Mouse (Mus musculus): ENCODE measurements around the gene Mast3. TPM values are rescaled to one million over a fixed set of nuclear protein-coding genes. Genes with fewer than 3 reads are reported as not detected.
A peak's percentile ranks its signal among the peaks of the same experiment; 100 is the strongest.

The Mast3 gene
- polyA plus RNA-seq, 1 experiment from 2014 or later, result 30.8 TPM

DNA sequence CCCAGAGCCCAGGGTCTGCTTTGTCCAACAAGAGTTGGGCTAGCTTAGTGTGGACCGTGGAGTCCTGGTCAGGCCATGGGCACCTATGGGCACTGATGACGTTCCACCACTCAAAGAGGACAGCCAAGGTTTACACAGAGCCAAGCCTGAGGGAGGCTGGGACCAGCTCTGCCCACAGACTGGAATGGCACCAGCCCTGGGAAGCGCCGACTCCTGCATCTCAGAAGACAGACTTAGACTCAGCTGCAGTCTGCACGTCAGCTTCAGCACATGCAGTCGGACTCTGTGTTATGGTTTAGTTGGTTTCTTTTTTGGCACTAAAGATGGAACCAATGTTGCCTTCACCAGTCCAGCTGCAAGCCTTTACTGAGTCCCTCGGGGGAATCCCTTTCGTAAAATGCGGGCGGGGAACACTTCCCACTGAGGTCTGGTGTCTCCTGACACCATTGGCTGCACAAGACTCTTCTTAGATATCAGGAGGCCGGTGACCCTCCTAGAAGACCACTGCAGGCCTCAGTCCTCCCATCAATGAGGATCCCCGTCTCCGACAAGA, 54.6 kb downstream of the Mast3 start:
- Histone ChIP-seq H3K27ac (ENCODE audit: low read length) (no peak overlapping the region), H3K36me3 (ENCODE audit: control insufficient read depth, insufficient read depth) (no peaks in the 10 kb centered on the region), H3K9ac (replicated peaks; ENCODE audit: low read depth, low read length) (no peak overlapping the region), H3K9me3 (ENCODE audit: control insufficient read depth, low read length) (no peaks in the 10 kb centered on the region), H3K4me2 (ENCODE audit: low read length) (no peak overlapping the region), H3K4me1 (replicated peaks; ENCODE audit: control insufficient read depth, insufficient read depth, low read length) (peaks cover 4% of the 10 kb centered on the region), H3K27me3 (replicated peaks; ENCODE audit: control insufficient read depth, insufficient read depth, low read length) (peaks cover 9% of the 10 kb centered on the region), H3K4me3 (replicated peaks; ENCODE audit: low read length) (no peak overlapping the region)
- WGBS, result 85% methylated on average over 13 of the region's 13 CpGs
- no peak for ATAC-seq

DNA sequence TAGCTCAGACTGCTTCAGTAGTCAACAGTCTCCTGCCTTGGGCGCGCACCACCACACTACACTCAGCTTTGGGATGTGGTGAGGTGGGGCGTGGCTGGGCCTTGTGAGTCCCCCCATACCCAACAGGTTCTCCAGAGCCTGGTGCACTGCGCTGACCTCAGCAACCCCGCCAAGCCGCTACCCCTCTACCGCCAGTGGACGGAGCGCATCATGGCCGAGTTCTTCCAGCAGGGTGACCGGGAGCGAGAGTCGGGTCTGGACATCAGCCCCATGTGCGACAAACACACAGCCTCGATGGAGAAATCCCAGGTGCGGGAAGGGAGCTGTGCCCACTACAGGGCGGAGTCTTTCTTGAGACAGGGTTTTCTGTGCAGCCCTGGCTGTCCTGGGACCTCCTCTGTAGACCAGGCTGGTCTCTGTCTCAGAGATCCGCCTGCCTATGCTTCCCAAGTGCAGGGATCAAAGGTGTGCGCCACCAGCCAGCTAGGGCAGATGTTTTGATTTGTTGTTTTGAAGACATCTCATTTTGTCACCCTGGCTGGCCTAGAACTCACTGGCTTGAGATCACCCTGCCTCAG, 55.7 kb downstream of the Mast3 start:
- WGBS, result 86% methylated on average over 19 of the region's 19 CpGs

GRCm38 (mm10) chr8:70748246-70749096, 56.4 kb downstream of the Mast3 start:
- Histone ChIP-seq H3K36me3 (ENCODE audit: control insufficient read depth, insufficient read depth) (no peaks in the 10 kb centered on the region), H3K9me3 (ENCODE audit: control insufficient read depth, low read length) (no peaks in the 10 kb centered on the region; the same call in 1 of the 2 replicates), H3K9ac (replicated peaks; ENCODE audit: low read depth, low read length) (no peak overlapping the region), H3K4me3 (replicated peaks; ENCODE audit: low read length) (no peak overlapping the region), H3K4me2 (ENCODE audit: low read length) (no peak overlapping the region), H3K27me3 (replicated peaks; ENCODE audit: control insufficient read depth, insufficient read depth, low read length) (peaks cover 26% of the 10 kb centered on the region), H3K4me1 (replicated peaks; ENCODE audit: control insufficient read depth, insufficient read depth, low read length) (peaks cover 11% of the 10 kb centered on the region), H3K27ac (ENCODE audit: low read length) (no peak overlapping the region)
- ATAC-seq, result no peak
- 88% methylated on average over 23 of the region's 23 CpGs for WGBS

More for the DNA sequence above, 55.7 kb downstream of the Mast3 start:
- no peak overlapping the region for H3K27ac ChIP-seq (ENCODE audit: low read length)
- no peak for ATAC-seq
- no peak overlapping the region for H3K4me2 ChIP-seq (ENCODE audit: low read length)
- peaks cover 4% of the 10 kb centered on the region for H3K4me1 ChIP-seq (replicated peaks; ENCODE audit: control insufficient read depth, insufficient read depth, low read length)
- H3K27me3 ChIP-seq (replicated peaks; ENCODE audit: control insufficient read depth, insufficient read depth, low read length), result peaks cover 18% of the 10 kb centered on the region
- H3K9me3 ChIP-seq (ENCODE audit: control insufficient read depth, low read length), result no peaks in the 10 kb centered on the region; the same call in 1 of the 2 replicates
- H3K9ac ChIP-seq (replicated peaks; ENCODE audit: low read depth, low read length), result no peak overlapping the region
- H3K4me3 ChIP-seq (replicated peaks; ENCODE audit: low read length), result no peak overlapping the region
- H3K36me3 ChIP-seq (ENCODE audit: control insufficient read depth, insufficient read depth), result no peaks in the 10 kb centered on the region

DNA sequence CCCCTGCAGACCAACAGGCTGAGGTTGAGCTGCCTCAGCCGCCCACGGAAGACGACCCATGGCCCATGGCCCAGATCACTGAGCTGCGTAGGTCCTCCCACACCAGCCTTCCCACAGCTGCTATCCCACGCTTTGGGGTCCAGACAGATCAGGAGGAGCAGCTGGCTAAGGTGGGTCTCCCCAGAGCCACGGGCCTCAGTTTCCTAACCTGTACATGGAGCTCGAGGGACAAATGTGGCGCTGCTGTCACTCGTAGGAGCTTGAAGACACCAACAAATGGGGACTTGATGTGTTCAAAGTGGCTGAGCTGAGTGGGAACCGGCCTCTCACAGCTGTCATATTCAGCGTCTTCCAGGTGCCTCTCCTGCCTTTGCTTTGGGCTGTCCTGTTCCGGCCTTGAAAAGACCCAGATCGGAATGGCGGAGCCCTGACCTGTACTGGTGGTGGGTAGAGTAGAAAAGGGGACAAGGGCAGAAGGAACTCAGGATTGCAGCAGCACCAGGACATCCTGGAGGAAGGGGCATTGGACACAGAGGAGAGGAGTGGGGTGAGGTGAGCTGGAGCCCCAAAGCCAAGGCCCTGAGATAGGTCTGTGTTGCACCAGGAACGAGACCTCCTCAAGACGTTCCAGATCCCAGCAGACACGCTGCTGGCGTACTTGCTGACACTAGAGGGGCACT, 57.5 kb downstream of the Mast3 start:
- Histone ChIP-seq H3K27me3 (replicated peaks; ENCODE audit: control insufficient read depth, insufficient read depth, low read length) (peaks cover 37% of the 10 kb centered on the region), H3K4me1 (replicated peaks; ENCODE audit: control insufficient read depth, insufficient read depth, low read length) (peaks cover 15% of the 10 kb centered on the region), H3K27ac (ENCODE audit: low read length) (no peak overlapping the region), H3K36me3 (ENCODE audit: control insufficient read depth, insufficient read depth) (no peaks in the 10 kb centered on the region), H3K4me3 (replicated peaks; ENCODE audit: low read length) (no peak overlapping the region), H3K4me2 (ENCODE audit: low read length) (no peak overlapping the region), H3K9ac (replicated peaks; ENCODE audit: low read depth, low read length) (no peak overlapping the region), H3K9me3 (ENCODE audit: control insufficient read depth, low read length) (no peaks in the 10 kb centered on the region; the same call in 1 of the 2 replicates)
- ATAC-seq, result no peak
- WGBS, result 86% methylated on average over 18 of the region's 18 CpGs

DNA sequence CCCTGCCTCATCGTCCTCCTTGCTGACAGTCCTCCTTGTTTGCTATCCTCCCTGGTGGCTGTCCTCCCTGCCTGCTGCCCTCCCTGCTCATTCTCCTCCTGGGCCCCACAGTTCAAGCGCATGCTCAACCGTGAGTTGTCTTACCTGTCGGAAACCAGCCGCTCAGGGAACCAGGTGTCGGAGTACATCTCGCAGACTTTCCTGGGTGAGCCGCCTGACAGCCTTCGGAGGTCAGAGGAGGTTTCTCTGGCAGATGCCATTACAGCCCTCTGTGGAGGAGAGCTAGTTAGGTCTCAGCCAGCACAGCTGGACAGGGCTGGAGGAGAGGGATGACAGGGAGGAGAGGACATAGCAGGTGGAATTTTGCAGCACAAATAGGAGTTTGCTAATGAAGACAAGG, 58.2 kb downstream of the Mast3 start:
- 83% methylated on average over 9 of the region's 9 CpGs for WGBS
- Histone ChIP-seq H3K4me2 (ENCODE audit: low read length) (no peak overlapping the region), H3K27ac (ENCODE audit: low read length) (no peak overlapping the region), H3K9me3 (ENCODE audit: control insufficient read depth, low read length) (no peaks in the 10 kb centered on the region; the same call in 1 of the 2 replicates), H3K27me3 (replicated peaks; ENCODE audit: control insufficient read depth, insufficient read depth, low read length) (peaks cover 43% of the 10 kb centered on the region), H3K9ac (replicated peaks; ENCODE audit: low read depth, low read length) (no peak overlapping the region), H3K4me3 (replicated peaks; ENCODE audit: low read length) (no peak overlapping the region), H3K4me1 (replicated peaks; ENCODE audit: control insufficient read depth, insufficient read depth, low read length) (peaks cover 15% of the 10 kb centered on the region), H3K36me3 (ENCODE audit: control insufficient read depth, insufficient read depth) (no peaks in the 10 kb centered on the region)
- ATAC-seq, result no peak

- Histone ChIP-seq H3K4me2 (ENCODE audit: low read length) (no peak overlapping the region), H3K9me3 (ENCODE audit: control insufficient read depth, low read length) (no peaks in the 10 kb centered on the region; the same call in 1 of the 2 replicates), H3K27ac (ENCODE audit: low read length) (no peak overlapping the region), H3K27me3 (replicated peaks; ENCODE audit: control insufficient read depth, insufficient read depth, low read length) (peaks cover 53% of the 10 kb centered on the region), H3K4me1 (replicated peaks; ENCODE audit: control insufficient read depth, insufficient read depth, low read length) (peaks cover 15% of the 10 kb centered on the region), H3K4me3 (replicated peaks; ENCODE audit: low read length) (no peak overlapping the region), H3K9ac (replicated peaks; ENCODE audit: low read depth, low read length) (no peak overlapping the region), H3K36me3 (ENCODE audit: control insufficient read depth, insufficient read depth) (no peaks in the 10 kb centered on the region)
- no peak for ATAC-seq
- WGBS, result 53% methylated on average over 19 of the region's 19 CpGs
These were observed 59.1 kb downstream of the Mast3 start for GRCm38 (mm10) chr8:70745691-70746220.

- peaks cover 57% of the 10 kb centered on the region for H3K27me3 ChIP-seq (replicated peaks; ENCODE audit: control insufficient read depth, insufficient read depth, low read length)
- H3K4me1 ChIP-seq (replicated peaks; ENCODE audit: control insufficient read depth, insufficient read depth, low read length), result peaks cover 15% of the 10 kb centered on the region
- WGBS, result 59% methylated on average over 11 of the region's 11 CpGs
- no peak overlapping the region for H3K27ac ChIP-seq (ENCODE audit: low read length)
- no peak overlapping the region for H3K4me3 ChIP-seq (replicated peaks; ENCODE audit: low read length)
- no peak overlapping the region for H3K9ac ChIP-seq (replicated peaks; ENCODE audit: low read depth, low read length)
- no peak for ATAC-seq
- no peaks in the 10 kb centered on the region; the same call in 1 of the 2 replicates for H3K9me3 ChIP-seq (ENCODE audit: control insufficient read depth, low read length)
- no peak overlapping the region for H3K4me2 ChIP-seq (ENCODE audit: low read length)
- no peaks in the 10 kb centered on the region for H3K36me3 ChIP-seq (ENCODE audit: control insufficient read depth, insufficient read depth)
These were observed 60.0 kb downstream of the Mast3 start for GRCm38 (mm10) chr8:70744806-70745205.

DNA sequence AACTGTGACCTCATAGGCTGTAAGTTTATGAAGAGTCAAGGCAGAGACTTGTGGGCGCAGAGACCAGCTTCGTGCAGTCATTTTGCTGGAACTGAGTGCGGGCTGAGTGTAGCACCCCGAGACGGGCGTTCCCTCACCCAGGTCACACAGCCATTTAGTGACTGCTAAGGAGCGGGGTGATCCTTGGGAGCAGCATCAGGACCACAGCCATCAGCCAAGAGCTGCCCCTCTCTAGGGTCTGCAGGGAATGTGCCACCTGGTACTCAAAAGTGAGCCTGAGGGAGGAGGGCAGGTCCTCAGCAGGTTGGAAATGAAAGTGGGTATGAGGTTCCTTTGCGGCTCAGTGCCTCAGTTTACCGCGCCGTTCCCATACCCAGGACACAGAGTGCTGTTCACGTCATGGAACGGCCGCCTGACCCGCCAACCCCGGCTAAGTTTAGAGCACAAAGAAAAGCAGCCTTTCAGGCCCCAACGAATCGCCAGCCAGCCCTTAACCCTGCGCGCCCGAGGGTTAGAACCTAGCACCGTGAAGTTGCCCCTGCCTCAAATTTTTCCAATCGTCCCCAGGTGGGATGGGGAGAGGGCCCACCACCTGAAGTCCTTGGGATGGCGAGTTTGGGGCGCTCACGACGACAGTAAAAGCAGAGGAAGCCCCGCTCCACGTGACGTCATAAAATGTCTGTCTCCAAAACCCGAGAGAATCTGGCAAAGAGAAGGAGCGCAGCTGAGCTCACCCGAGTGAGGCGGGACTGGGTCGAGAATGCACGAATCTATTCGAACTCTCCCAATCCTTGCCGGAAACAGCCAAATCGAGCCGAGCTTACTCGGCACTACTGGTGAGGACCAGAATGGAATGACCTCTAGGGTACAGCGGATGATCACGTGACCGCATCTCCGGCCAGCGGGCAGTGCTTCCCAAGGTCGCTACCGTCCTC, 60.9 kb downstream of the Mast3 start:
- Histone ChIP-seq H3K4me1 (replicated peaks; ENCODE audit: control insufficient read depth, insufficient read depth, low read length) (peaks cover 15% of the 10 kb centered on the region), H3K4me2 (ENCODE audit: low read length) (peak overlapping the region; percentile 61), H3K36me3 (ENCODE audit: control insufficient read depth, insufficient read depth) (no peaks in the 10 kb centered on the region), H3K4me3 (replicated peaks; ENCODE audit: low read length) (peak overlapping the region; percentile 41), H3K27me3 (replicated peaks; ENCODE audit: control insufficient read depth, insufficient read depth, low read length) (peaks cover 57% of the 10 kb centered on the region), H3K9me3 (ENCODE audit: control insufficient read depth, low read length) (no peaks in the 10 kb centered on the region; the same call in 1 of the 2 replicates), H3K9ac (replicated peaks; ENCODE audit: low read depth, low read length) (peak overlapping the region; percentile 46; the same call in 1 of the 2 replicates), H3K27ac (ENCODE audit: low read length) (no peak overlapping the region)
- ATAC-seq, result 0 out of 2 replicates have a peak, but pooled peaks have one; percentile 22
- 5% methylated on average over 48 of the region's 48 CpGs for WGBS
